Mouse (Mus musculus) mouse embryonic stem cell (cell line): ENCODE results near the gene Sys1.

Source experiments
- in situ Hi-C, 2 experiments: fragments of 300-500 bp; cut with MboI; formaldehyde crosslinking; loops; 1 replicate in 1 of 2; 3 replicates in 1 of 2; pipeline ENCODE4 v1.14.3; 2019 to 2020; ENCODE audit warnings: low sequenced_read_pairs in 2 of 2, low pct_unique_long_range_greater_than_20kb in 1 of 2, mixed read lengths in 1 of 2; ENCODE audit not compliant: unreplicated experiment in 1 of 2

Gene Sys1

DNA sequence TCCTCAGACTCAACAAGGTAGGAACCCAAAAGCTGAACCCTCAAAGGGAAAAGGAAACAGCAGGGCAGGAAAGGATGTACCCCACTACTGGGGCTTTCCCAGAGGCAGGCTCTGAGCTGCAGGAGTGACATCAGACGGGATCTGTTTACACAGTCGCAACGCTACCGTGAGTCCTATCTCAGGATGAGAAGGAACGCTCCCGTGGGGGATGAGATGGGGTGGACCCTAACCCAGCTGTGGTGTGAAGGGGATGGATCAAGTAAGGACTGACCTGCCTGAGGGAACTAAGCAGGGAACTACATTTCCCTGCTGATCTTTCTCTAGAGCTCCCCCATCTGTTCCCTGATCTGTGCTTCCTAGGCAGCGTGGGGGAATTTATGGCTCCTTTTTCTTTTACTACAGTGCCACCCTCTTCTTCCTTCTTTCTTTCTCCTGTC, at the start of gene Sys1:
Gene Sys1 (plus strand): TSS at position 101 of the 437 bp plus-strand sequence.
- in situ Hi-C loops: loop anchor here in 1 of 2 experiments (5.0 kb wide), 1 partner anchor 40 kb away; no protein-coding TSS in a partner anchor

DNA sequence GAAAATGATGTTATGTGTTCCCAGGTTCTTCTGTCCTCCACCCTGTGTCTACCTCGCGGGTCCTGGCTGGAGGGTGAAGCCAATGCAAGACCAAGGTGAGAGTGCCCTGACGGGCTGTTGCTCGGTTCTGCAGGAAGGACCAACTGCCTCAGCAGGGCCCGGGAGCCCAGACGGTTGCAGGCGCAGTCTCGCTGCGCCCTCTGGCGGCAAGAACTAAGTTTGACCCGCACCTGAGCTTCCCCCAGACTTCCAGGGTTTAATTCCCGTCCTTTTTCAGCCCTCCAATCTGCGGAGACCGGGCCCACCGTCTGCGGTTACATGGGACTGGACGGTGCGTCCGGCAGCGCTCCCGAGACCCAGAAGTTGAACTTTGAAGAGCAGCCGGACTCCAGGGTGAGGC, 49.1 kb upstream of the Sys1 start:
- in situ Hi-C loops: loop anchor here in 1 of 2 experiments (5.0 kb wide), 1 partner anchor 110 kb away; no protein-coding TSS in a partner anchor

DNA sequence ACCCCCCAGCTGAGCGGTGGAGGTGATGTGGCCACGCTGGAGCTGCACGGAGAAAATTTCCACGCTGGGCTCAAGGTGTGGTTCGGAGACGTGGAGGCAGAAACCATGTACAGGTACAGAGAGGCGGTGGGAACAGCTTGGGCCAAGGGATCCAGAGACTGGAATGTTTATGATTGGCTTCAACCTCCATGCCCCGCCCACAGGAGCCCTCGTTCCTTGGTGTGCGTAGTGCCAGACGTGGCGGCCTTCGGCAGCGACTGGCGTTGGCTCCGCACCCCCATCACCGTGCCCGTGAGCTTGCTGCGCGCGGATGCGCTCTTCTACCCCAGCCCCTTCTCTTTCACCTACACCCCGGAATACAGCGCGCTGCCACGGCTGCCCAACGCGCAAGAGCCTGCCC, 42.6 kb upstream of the Sys1 start:
- in situ Hi-C loops: loop anchor here in 1 of 2 experiments (10.0 kb wide), 1 partner anchor 101 kb away; no protein-coding TSS in a partner anchor

- in situ Hi-C loops: loop anchor here in 1 of 2 experiments (10.0 kb wide), 1 partner anchor 100 kb away; no protein-coding TSS in a partner anchor
Observed at GRCm38 (mm10) chr2:164414581-164414980, 42.2 kb upstream of the Sys1 start.

- in situ Hi-C loops: loop anchor here (5.0 to 10.0 kb wide), 2 partner anchors 40 to 98 kb away; partner anchors contain the start of gene Sys1 (in 1 of the 2)
Observed at GRCm38 (mm10) chr2:164417198-164417597, 39.6 kb upstream of the Sys1 start.

DNA sequence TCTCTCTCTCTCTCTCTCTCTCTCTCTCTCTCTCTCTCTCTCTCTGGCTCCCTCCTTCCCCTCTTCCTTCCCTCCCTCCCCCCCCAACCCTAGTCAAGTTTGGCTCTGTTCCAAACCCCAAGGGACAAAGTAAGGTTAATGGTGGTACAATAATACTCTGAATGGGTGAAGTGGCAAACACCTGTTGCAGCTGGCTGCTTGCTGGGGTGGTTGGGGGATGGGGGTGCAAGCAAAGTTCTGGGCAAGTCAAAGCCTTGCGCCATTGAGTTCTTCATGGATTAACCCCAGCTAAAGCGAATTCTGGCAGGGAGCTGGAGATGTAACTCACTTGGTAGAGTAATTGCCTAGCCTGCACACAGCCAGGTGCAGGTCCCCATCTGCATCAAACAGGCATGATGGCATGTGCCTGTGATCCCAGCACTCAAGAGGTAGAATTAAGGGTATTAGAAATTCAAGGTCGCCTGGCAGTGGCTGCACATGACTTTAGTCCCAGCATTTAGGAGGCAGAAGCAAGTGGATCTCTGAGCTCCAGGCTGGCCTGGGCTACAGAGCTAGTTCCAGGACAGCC, 38.4 kb upstream of the Sys1 start:
- in situ Hi-C loops: loop anchor here (5.0 to 10.0 kb wide), 2 partner anchors 39 to 96 kb away; partner anchors contain the start of gene Sys1 (in 1 of the 2)

- in situ Hi-C loops: loop anchor here (5.0 to 10.0 kb wide), 2 partner anchors 38 to 95 kb away; partner anchors contain the start of gene Sys1 (in 1 of the 2)
Observed at GRCm38 (mm10) chr2:164419489-164419888, 37.3 kb upstream of the Sys1 start.

GRCm38 (mm10) chr2:164421306-164421705, 35.5 kb upstream of the Sys1 start:
- in situ Hi-C loops: no loop called here

- in situ Hi-C loops: no loop called here
Observed at GRCm38 (mm10) chr2:164421979-164422378, 34.8 kb upstream of the Sys1 start.

- in situ Hi-C loops: no loop called here
Observed at GRCm38 (mm10) chr2:164422675-164423393, 33.9 kb upstream of the Sys1 start.

DNA sequence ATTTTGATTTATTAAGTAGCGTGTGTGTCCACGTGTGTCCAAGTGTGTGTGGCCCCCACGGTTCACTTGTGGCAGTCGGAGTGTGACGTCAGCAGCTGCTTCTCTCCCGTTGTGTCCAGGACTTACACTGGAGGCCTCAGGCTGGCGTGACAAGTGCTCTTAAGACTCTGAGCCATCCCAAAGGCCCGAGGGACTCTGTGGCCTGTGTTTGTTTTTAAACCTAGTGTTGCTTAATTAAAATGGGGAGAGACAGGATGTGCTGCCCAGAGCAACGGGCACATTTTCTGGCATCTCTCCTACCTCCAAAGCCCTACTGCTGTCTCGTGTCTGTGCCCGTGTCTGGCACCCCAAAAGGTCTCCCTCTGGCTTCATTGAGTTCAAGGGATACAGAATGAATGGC, 33.3 kb upstream of the Sys1 start:
- in situ Hi-C loops: no loop called here

GRCm38 (mm10) chr2:164424406-164424805, 32.4 kb upstream of the Sys1 start:
- in situ Hi-C loops: no loop called here

DNA sequence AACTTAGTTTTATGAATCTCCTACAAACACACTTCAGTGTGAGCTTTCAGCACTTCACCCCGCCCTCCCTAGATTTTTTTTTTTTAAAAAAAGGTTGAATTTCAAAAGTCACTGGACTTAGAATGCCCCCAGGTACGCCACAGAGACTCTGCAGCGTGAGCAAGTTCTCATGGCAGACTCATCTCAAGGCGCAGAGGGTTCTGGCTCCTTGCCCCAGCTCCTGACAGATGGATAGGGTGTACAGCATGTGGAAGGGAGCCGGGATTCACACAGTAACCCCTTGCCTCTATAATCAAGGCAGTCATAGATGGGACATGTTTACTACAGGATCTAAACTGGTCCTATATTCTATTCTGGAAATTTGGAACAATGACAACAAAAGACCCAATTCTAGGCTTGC, 31.4 kb upstream of the Sys1 start:
- in situ Hi-C loops: no loop called here

GRCm38 (mm10) chr2:164426121-164426520, 30.6 kb upstream of the Sys1 start:
- in situ Hi-C loops: no loop called here

- in situ Hi-C loops: no loop called here
Observed at GRCm38 (mm10) chr2:164426952-164427351, 29.8 kb upstream of the Sys1 start.

GRCm38 (mm10) chr2:164428451-164428850, 28.3 kb upstream of the Sys1 start:
- in situ Hi-C loops: no loop called here

GRCm38 (mm10) chr2:164429881-164430615, 26.7 kb upstream of the Sys1 start:
- in situ Hi-C loops: no loop called here

GRCm38 (mm10) chr2:164430697-164431096, 26.1 kb upstream of the Sys1 start:
- in situ Hi-C loops: no loop called here
